Mouse (Mus musculus): ENCODE data around the gene Atp4a.
"Not testable (repeated sequence)": the region's sequence is repeated elsewhere in the genome, so short reads cannot be mapped to it uniquely, and the experiment has no call there.

The Atp4a gene

DNA sequence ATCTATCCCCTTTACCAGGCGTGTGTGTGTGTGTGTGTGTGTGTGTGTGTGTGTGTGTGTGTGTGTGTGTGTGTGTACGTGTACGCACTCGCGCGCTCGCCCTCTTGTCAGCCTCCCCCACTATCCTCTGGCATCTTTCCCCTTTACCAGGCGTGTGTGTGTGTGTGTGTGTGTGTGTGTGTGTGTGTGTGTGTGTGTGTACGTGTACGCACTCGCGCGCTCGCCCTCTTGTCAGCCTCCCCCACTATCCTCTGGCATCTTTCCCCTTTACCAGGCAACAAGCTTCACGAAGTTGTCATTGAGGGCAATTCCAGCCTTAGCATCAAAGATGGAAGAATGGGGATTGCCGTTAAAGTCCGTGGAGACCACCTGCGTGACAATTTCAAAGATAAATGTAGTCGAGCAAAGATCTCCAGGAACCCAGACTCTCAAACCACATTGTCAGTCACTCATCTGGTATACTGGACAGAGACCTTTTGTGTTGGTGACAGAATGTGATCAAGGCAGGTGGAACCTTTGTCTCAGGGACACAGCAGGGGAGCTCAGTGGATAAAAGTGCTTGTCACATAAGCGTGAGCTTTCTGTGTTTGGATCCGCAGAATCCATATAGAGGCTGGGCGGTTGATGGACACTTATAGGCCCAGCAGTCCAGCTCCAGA is 18.2 kb downstream of the Atp4a start:
- DNase-seq = not testable (repeated sequence)

GRCm38 (mm10) chr7:30736211-30736610 is 24.2 kb downstream of the Atp4a start:
- no peak for DNase-seq

- DNase-seq = not testable (repeated sequence)
These were observed 30.6 kb downstream of the Atp4a start for GRCm38 (mm10) chr7:30742570-30742969.

DNA sequence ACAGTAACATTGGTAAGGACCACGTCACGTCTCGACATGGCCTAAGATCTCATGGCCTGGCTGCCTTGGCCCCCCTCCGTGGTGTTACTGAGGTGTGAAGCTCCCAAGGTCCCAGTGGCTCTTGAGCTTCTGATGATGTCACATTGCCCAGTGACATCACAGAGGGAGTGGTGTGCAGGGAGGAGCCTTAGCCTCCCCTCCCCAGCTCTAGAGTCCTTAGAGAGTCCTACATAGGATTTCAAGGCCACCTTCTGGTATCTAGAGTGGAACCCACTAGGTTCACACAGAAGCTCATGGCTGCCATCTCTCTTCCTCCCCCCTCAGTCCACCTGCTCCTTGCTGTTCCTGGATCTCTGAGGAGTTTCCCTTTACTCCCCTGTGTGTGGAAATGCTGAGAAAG is 31.6 kb downstream of the Atp4a start, which contains the start of gene Gapdhs:
Gene Gapdhs, minus strand, starts transcription at position 65 of the 400 bp plus-strand sequence.
- not testable (repeated sequence) for DNase-seq

DNA sequence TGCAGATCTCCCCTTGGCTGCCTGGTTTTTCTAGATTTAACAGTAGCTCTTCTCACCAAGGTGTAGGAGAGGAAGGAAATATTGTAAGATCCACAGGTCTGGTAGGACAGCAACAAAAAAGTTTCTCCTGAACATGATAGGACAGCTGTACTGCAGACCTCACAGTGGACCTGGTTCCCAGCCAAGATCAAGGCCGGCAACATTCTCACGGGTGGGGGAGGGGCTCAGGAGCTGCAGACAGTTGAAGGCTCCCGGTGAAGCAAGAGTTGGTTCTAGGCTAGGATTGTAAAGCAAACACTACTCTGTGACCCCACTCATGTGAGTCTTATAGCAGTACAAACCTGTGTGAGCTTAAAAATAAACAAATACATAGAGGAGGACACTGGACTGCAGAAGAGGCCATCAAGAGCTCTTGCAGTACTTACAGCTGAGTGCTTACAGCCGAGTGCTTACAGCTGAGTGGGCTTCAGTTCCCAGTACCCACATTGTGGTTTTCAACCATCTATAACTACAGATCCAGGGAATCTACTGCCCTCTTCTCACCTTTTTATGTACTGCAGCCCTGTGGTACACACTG is 32.1 kb downstream of the Atp4a start:
- DNase-seq = no peak

- no peak for DNase-seq
These were observed 35.7 kb downstream of the Atp4a start for GRCm38 (mm10) chr7:30747525-30748204.

DNA sequence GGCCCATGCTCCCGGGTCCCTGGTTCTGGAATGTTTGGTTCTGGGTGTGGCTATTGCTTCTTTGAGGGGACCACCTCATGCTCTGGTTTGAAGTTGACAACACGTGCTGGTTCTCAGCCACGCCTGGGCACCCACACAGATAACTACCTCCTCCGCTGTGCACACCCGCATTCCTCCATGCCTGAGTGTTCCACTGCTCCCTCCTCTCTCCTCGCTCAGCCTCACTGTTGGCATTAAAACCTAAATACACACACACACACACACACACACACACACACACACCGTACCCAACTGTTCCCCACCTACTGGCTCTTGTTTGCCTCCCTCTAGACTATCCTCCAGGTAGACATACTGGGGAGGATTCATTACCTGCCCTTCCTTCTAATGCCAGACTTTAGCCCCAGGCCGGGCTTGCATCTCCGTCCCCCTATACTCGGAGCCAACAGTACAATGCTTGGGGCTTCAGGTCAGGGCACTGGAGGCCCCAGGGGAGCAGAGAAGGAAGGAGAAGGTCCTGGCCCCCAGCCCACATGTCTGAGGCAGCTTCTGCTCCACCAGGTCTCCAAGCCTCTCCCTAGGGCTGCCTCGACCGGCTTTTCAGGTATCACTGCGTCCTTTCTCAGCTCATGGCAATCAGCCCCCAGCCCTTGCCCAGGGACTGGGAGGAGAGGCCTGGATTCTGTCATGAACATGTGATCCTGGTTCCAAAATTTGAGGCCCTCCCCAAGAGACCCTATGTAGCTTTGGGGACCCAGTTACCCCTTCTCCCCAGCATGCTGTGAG is 38.0 kb downstream of the Atp4a start:
- DNase-seq = no peak

DNA sequence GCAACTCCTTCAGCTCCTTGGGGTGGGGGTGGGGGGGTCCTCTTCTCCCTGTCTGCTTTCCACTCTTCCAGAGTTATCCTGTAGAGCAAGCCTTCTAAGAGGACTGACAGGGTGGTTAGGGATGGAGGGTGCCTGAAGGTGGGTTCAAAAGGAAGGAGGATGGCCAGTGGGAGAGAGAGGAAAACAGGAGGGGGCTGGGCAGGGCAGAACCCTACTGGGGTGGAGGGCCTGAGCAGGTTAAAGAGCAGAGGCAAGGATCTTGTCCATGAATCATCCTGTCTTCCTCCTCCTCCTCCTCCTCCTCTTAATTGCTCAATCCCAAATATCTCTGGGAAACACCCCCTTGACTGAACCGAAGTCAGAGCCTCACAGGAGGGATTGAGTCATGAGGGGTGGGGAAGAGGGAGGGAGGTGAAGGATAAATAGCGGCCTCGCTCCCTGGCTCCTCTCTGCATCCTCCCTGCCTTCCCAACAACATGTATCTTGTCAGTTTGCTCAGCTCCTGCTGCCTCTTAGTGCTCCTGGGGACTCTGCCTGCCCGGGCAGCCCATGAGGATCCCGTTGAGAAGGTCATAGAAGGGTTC is 39.2 kb downstream of the Atp4a start, which contains the start of gene Sbsn:
Gene Sbsn, plus strand, starts transcription at position 386 of the 584 bp plus-strand sequence.
- DNase-seq = no peak

- DNase-seq = no peak
These were observed 45.0 kb downstream of the Atp4a start for GRCm38 (mm10) chr7:30757001-30757400.

DNA sequence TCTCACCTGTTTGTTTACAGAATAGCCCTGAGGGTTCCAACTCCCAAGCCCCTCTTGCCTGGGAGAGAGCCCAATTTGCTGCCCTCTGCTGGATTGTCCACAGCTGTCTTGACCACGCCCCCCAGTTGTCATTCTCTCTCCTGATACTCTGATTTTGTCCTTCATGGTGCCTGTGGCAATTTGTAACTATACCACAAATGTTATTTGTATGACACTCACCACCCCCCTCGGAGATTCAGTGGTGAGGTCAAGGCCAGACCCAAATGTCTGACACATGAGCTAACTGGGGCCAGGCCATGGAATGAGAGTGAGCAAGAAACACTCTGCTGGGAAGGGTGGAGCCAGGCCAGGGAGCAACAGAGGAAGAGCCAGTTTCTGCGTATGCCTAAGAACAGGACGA is 46.8 kb downstream of the Atp4a start:
- DNase-seq = no peak

GRCm38 (mm10) chr7:30761769-30762352 is 49.9 kb downstream of the Atp4a start:
- DNase-seq = no peak

GRCm38 (mm10) chr7:30763456-30763855 is 51.4 kb downstream of the Atp4a start, which contains the start of gene Dmkn:
Gene Dmkn (plus strand): TSS chr7:30763756.
- DNase-seq = no peak

DNA sequence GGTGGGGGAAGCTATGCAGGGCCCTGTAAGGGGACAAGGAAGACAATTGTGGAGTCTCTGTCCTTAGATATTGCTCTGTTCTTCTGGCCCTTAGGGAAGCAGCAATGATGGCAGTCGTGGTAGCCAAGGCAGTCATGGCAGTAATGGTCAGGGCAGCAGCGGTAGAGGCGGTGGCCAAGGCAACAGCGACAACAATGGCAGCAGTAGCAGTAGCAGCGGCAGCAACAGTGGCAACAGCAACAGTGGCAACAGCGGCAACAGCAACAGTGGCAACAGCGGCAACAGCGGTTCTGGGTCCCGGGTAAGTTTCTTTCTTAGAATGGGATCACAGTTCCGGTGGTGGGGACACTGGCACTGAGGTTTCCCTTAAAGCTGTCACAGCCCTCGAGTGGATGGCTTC is 53.2 kb downstream of the Atp4a start:
- no peak for DNase-seq

DNA sequence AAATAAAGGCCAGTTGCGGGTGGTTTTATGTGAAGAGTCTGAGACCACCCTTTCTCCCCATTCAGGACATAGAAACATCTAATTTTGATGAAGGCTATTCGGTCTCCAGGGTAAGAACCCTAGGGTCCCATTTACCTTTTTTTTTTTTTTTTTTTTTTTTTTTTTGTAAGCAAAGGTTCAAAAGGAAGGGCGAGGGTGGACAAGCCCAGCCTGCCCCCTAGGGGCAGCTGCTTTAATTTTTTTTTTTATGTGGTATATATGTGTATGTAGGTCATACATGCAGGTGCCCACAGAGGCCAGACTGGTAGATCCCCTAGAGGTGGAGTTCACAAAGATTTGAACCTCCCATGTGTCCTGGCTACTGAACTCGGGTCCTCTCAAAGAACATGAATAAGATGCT is 54.4 kb downstream of the Atp4a start:
- no peak for DNase-seq

- no peak for DNase-seq
These were observed 57.2 kb downstream of the Atp4a start for GRCm38 (mm10) chr7:30769236-30769635.

Data from right cerebral cortex, postnatal 25 days (tissue).